Mouse (Mus musculus): ENCODE results near the gene Zdhhc4. TPM values are rescaled to one million over a fixed set of nuclear protein-coding genes. Genes with fewer than 3 reads are reported as not detected.

The Zdhhc4 gene
- polyA plus RNA-seq, 1 experiment from 2014 or later: 87.6 TPM

GRCm38 (mm10) chr5:143369611-143370255 lies 40.7 kb upstream of the Zdhhc4 start:
- Histone ChIP-seq H3K27ac (no peak overlapping the region), H3K9ac (ENCODE audit: low read depth, low read length) (no peak overlapping the region), H3K4me1 (replicated peaks; ENCODE audit: insufficient read depth, low read length) (peaks cover 9% of the 10 kb centered on the region), H3K4me2 (ENCODE audit: low read length) (peak overlapping the region; percentile 43), H3K4me3 (replicated peaks; ENCODE audit: low read depth, low read length) (peak overlapping the region; percentile 11; the same call in 1 of the 2 replicates), H3K9me3 (replicated peaks; ENCODE audit: low read length) (no peaks in the 10 kb centered on the region), H3K27me3 (ENCODE audit: insufficient read depth, low read length) (peaks cover 65% of the 10 kb centered on the region), H3K36me3 (ENCODE audit: insufficient read depth, low read length) (no peaks in the 10 kb centered on the region)
- WGBS: 2% methylated on average over 36 of the region's 36 CpGs
- TF ChIP-seq CTCF (IDR thresholded peaks at IDR 0.05; ENCODE audit: low read depth): no peak
- ATAC-seq (replicated peaks; ENCODE audit: low FRiP score, low read depth): no peak
- peak; percentile 47 for DNase-seq (ENCODE audit: low spot score)

DNA sequence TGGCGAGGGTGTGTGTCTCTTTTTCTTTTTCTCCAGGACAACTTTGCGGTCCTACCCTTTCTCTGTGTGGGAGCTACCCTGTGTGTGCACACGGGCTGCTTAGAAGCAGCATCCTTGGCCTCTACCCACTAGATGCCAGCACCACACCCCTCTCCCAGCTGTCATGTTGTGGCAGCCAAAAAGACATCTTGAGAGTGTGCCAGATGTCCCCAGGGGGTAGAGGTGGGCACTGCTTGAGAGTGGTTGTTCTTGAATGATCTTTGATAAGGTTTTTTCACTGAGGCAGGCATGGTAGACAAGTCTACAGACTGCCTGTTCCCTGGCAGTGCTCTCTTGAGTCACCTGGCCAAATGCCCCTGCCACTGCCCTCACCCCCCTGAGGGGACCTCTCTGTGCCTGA lies 38.9 kb upstream of the Zdhhc4 start:
- WGBS: 66% methylated on average over 3 of the region's 3 CpGs
- ATAC-seq (replicated peaks; ENCODE audit: low FRiP score, low read depth) (no peak), DNase-seq (ENCODE audit: low spot score) (no peak)
- H3K9ac ChIP-seq (ENCODE audit: low read depth, low read length): no peak overlapping the region
- no peak overlapping the region for H3K4me3 ChIP-seq (replicated peaks; ENCODE audit: low read depth, low read length)
- H3K36me3 ChIP-seq (ENCODE audit: insufficient read depth, low read length): no peaks in the 10 kb centered on the region
- H3K27ac ChIP-seq: no peak overlapping the region
- peaks cover 58% of the 10 kb centered on the region for H3K27me3 ChIP-seq (ENCODE audit: insufficient read depth, low read length)
- peaks cover 11% of the 10 kb centered on the region for H3K4me1 ChIP-seq (replicated peaks; ENCODE audit: insufficient read depth, low read length)
- no peak overlapping the region for H3K4me2 ChIP-seq (ENCODE audit: low read length)
- H3K9me3 ChIP-seq (replicated peaks; ENCODE audit: low read length): no peaks in the 10 kb centered on the region
- no peak for TF ChIP-seq CTCF (IDR thresholded peaks at IDR 0.05; ENCODE audit: low read depth)

- ATAC-seq (replicated peaks; ENCODE audit: low FRiP score, low read depth): peak; percentile 56
- Histone ChIP-seq H3K27ac (no peak overlapping the region), H3K27me3 (ENCODE audit: insufficient read depth, low read length) (peaks cover 25% of the 10 kb centered on the region), H3K4me2 (ENCODE audit: low read length) (peak overlapping the region; percentile 73), H3K4me3 (replicated peaks; ENCODE audit: low read depth, low read length) (peak overlapping the region; percentile 45), H3K36me3 (ENCODE audit: insufficient read depth, low read length) (no peaks in the 10 kb centered on the region), H3K9ac (ENCODE audit: low read depth, low read length) (peak overlapping the region; percentile 19), H3K4me1 (replicated peaks; ENCODE audit: insufficient read depth, low read length) (0 out of 2 replicates have a peak, but pooled peaks cover 4% of the 10 kb centered on the region), H3K9me3 (replicated peaks; ENCODE audit: low read length) (no peaks in the 10 kb centered on the region)
- DNase-seq (ENCODE audit: low spot score): peak; percentile 53
- 1% methylated on average over 47 of the region's 47 CpGs for WGBS
- TF ChIP-seq CTCF (IDR thresholded peaks at IDR 0.05; ENCODE audit: low read depth): no peak
Measured at GRCm38 (mm10) chr5:143363678-143364615, 34.9 kb upstream of the Zdhhc4 start.

- DNase-seq (ENCODE audit: low spot score): no peak
- H3K27me3 ChIP-seq (ENCODE audit: insufficient read depth, low read length): peaks cover 19% of the 10 kb centered on the region
- no peak overlapping the region for H3K4me2 ChIP-seq (ENCODE audit: low read length)
- TF ChIP-seq CTCF (IDR thresholded peaks at IDR 0.05; ENCODE audit: low read depth): no peak
- no peak overlapping the region for H3K9ac ChIP-seq (ENCODE audit: low read depth, low read length)
- no peak for ATAC-seq (replicated peaks; ENCODE audit: low FRiP score, low read depth)
- H3K9me3 ChIP-seq (replicated peaks; ENCODE audit: low read length): no peaks in the 10 kb centered on the region
- H3K4me3 ChIP-seq (replicated peaks; ENCODE audit: low read depth, low read length): no peak overlapping the region
- peaks cover 4% of the 10 kb centered on the region; the same call in 1 of the 2 replicates for H3K4me1 ChIP-seq (replicated peaks; ENCODE audit: insufficient read depth, low read length)
- no peaks in the 10 kb centered on the region for H3K36me3 ChIP-seq (ENCODE audit: insufficient read depth, low read length)
- H3K27ac ChIP-seq: no peak overlapping the region
- WGBS: 74% methylated on average over 7 of the region's 7 CpGs
Measured at GRCm38 (mm10) chr5:143361428-143361827, 32.4 kb upstream of the Zdhhc4 start.

DNA sequence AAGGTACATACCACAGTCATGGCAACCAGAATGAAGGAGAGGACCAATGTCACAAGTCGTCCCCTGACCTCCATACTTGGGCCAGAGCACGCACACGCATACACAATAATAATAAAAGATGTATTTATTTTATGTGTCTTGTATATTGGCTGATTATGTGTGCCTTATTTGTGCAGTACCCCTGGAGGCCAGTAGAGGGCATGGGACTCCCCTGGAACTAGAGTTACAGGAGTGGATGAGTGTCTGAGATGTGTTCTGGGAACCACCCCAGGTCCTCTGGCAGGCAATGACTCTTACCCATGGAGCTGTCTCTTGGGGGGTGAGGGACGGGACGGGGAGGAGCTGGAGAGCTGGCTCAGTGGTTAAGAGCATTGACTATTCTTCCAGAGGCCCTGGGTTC lies 30.9 kb upstream of the Zdhhc4 start:
- Histone ChIP-seq H3K4me2 (ENCODE audit: low read length) (no peak overlapping the region), H3K9me3 (replicated peaks; ENCODE audit: low read length) (no peaks in the 10 kb centered on the region), H3K36me3 (ENCODE audit: insufficient read depth, low read length) (no peaks in the 10 kb centered on the region), H3K27me3 (ENCODE audit: insufficient read depth, low read length) (peaks cover 15% of the 10 kb centered on the region), H3K9ac (ENCODE audit: low read depth, low read length) (no peak overlapping the region), H3K4me3 (replicated peaks; ENCODE audit: low read depth, low read length) (no peak overlapping the region), H3K27ac (no peak overlapping the region), H3K4me1 (replicated peaks; ENCODE audit: insufficient read depth, low read length) (peaks cover 4% of the 10 kb centered on the region; the same call in 1 of the 2 replicates)
- no peak; the same call in 1 of the 2 replicates for ATAC-seq (replicated peaks; ENCODE audit: low FRiP score, low read depth)
- no peak for DNase-seq (ENCODE audit: low spot score)
- 54% methylated on average over 5 of the region's 5 CpGs for WGBS
- peak; percentile 64 for TF ChIP-seq CTCF (IDR thresholded peaks at IDR 0.05; ENCODE audit: low read depth)

- Histone ChIP-seq H3K27ac (no peak overlapping the region), H3K9me3 (replicated peaks; ENCODE audit: low read length) (no peaks in the 10 kb centered on the region), H3K4me2 (ENCODE audit: low read length) (no peak overlapping the region), H3K4me3 (replicated peaks; ENCODE audit: low read depth, low read length) (no peak overlapping the region), H3K27me3 (ENCODE audit: insufficient read depth, low read length) (peaks cover 12% of the 10 kb centered on the region), H3K4me1 (replicated peaks; ENCODE audit: insufficient read depth, low read length) (peaks cover 2% of the 10 kb centered on the region; the same call in 1 of the 2 replicates), H3K9ac (ENCODE audit: low read depth, low read length) (no peak overlapping the region), H3K36me3 (ENCODE audit: insufficient read depth, low read length) (no peaks in the 10 kb centered on the region)
- no peak for TF ChIP-seq CTCF (IDR thresholded peaks at IDR 0.05; ENCODE audit: low read depth)
- no peak for ATAC-seq (replicated peaks; ENCODE audit: low FRiP score, low read depth)
- WGBS: 38% methylated on average over 7 of the region's 7 CpGs
- no peak for DNase-seq (ENCODE audit: low spot score)
Measured at GRCm38 (mm10) chr5:143359263-143359662, 30.2 kb upstream of the Zdhhc4 start.
